ENCODE assay signal across 19 mouse cellular contexts in genomic region chr5:114876331-114876730, GRCm38 (mm10). TPM values are rescaled to one million over a fixed set of nuclear protein-coding genes. Genes with fewer than 3 reads are reported as not detected.
A peak's percentile ranks its signal among the peaks of the same experiment; 100 is the strongest.
DNase-seq lines count a peak whose midpoint lies in the region; ATAC-seq lines count a peak whose summit lies in the region.
"Had no signal": no experiment of that assay in that cellular context is flagged by ENCODE, and none has a peak within 500 bp of the region (broad histone marks: within the 10 kb centered on the region; RNA-seq: fewer than 3 reads in every experiment).

No protein-coding gene starts in this region.

- peak; percentile 53 for DNase-seq in forebrain, embryonic 11.5 days (ENCODE audit: low spot score)
- peak; percentile 98 for DNase-seq in Muller cell, postnatal 12 days (ENCODE audit: inconsistent ontology term)
- DNase-seq in embryonic facial prominence, embryonic 11.5 days (ENCODE audit: low spot score): peak; percentile 4
- DNase-seq in retina, postnatal 1 day: peak; percentile 95
- DNase-seq in cerebellum, adult 8-10 months: no peak
- DNase-seq: cerebellum, adult 2 months; gastrocnemius, postnatal 14 days; kidney, adult 11 months had no signal

- no peak for ATAC-seq in forebrain, embryonic 11.5 days (replicated peaks; ENCODE audit: low FRiP score)
- no peak for ATAC-seq in forebrain, embryonic 16.5 days
- 0 out of 2 replicates have a peak, but pooled peaks have one; percentile 9 for ATAC-seq in embryonic facial prominence, embryonic 11.5 days (replicated peaks; ENCODE audit: insufficient number of reproducible peaks, low FRiP score, low TSS enrichment, low read depth)
- ATAC-seq in neural tube, embryonic 15.5 days (ENCODE audit: low FRiP score): no peak
- ATAC-seq: activated CD4-positive, CD25-positive, alpha-beta regulatory T cell, adult 4 months; forebrain, embryonic 14.5 days; hindbrain, embryonic 16.5 days; Patski had no signal

- H3K4me3 ChIP-seq in forebrain, embryonic 11.5 days (ENCODE audit: low read depth, low read length): no peak overlapping the region
- H3K4me3 ChIP-seq in forebrain, embryonic 16.5 days (replicated peaks; ENCODE audit: low read length): no peak overlapping the region
- no peak overlapping the region for H3K4me3 ChIP-seq in embryonic facial prominence, embryonic 11.5 days (ENCODE audit: low read depth, low read length)
- H3K4me3 ChIP-seq in neural tube, embryonic 15.5 days (replicated peaks): no peak overlapping the region
- H3K4me3 ChIP-seq: heart, embryonic 13.5 days had no signal

- H3K36me3 ChIP-seq in forebrain, embryonic 11.5 days (ENCODE audit: control insufficient read depth, insufficient read depth, low read length): no peaks in the 10 kb centered on the region
- no peaks in the 10 kb centered on the region for H3K36me3 ChIP-seq in forebrain, embryonic 16.5 days (ENCODE audit: control insufficient read depth, insufficient read depth)
- H3K36me3 ChIP-seq in embryonic facial prominence, embryonic 11.5 days (replicated peaks; ENCODE audit: control insufficient read depth, insufficient read depth, low read depth, low read length): no peaks in the 10 kb centered on the region
- H3K36me3 ChIP-seq in neural tube, embryonic 15.5 days: no peaks in the 10 kb centered on the region
- H3K36me3 ChIP-seq: heart, embryonic 13.5 days had no signal

- H3K27me3 ChIP-seq in forebrain, embryonic 11.5 days (ENCODE audit: control insufficient read depth, insufficient read depth, low read length): no peaks in the 10 kb centered on the region
- H3K27me3 ChIP-seq in forebrain, embryonic 16.5 days (replicated peaks; ENCODE audit: control insufficient read depth, insufficient read depth, low read length): no peaks in the 10 kb centered on the region
- H3K27me3 ChIP-seq in embryonic facial prominence, embryonic 11.5 days (ENCODE audit: control insufficient read depth, insufficient read depth, low read length): no peaks in the 10 kb centered on the region
- no peaks in the 10 kb centered on the region for H3K27me3 ChIP-seq in neural tube, embryonic 15.5 days (replicated peaks)

- peak overlapping the region; percentile 12; the same call in 1 of the 2 replicates for H3K9ac ChIP-seq in forebrain, embryonic 11.5 days (ENCODE audit: low read length)
- H3K9ac ChIP-seq in forebrain, embryonic 16.5 days (replicated peaks; ENCODE audit: low read depth, low read length): no peak overlapping the region
- no peak overlapping the region for H3K9ac ChIP-seq in embryonic facial prominence, embryonic 11.5 days (replicated peaks; ENCODE audit: low read length)
- H3K9ac ChIP-seq in neural tube, embryonic 15.5 days (replicated peaks): no peak overlapping the region
- H3K9ac ChIP-seq: heart, embryonic 13.5 days had no signal

- WGBS in forebrain, embryonic 11.5 days: 9% methylated on average over 6 of the region's 6 CpGs
- WGBS in forebrain, embryonic 16.5 days: 11% methylated on average over 6 of the region's 6 CpGs
- WGBS in embryonic facial prominence, embryonic 11.5 days: 25% methylated on average over 6 of the region's 6 CpGs
- 40% methylated on average over 6 of the region's 6 CpGs for WGBS in neural tube, embryonic 15.5 days

- no peak overlapping the region for H3K4me2 ChIP-seq in forebrain, embryonic 11.5 days (ENCODE audit: low read depth, low read length, severe bottlenecking)
- no peak overlapping the region for H3K4me2 ChIP-seq in forebrain, embryonic 16.5 days (ENCODE audit: low read length)
- H3K4me2 ChIP-seq in embryonic facial prominence, embryonic 11.5 days (ENCODE audit: low read depth, low read length): no peak overlapping the region
- no peak overlapping the region for H3K4me2 ChIP-seq in neural tube, embryonic 15.5 days

- no peaks in the 10 kb centered on the region for H3K9me3 ChIP-seq in forebrain, embryonic 11.5 days (ENCODE audit: control insufficient read depth, low read length)
- no peaks in the 10 kb centered on the region for H3K9me3 ChIP-seq in forebrain, embryonic 16.5 days (ENCODE audit: control insufficient read depth, low read length)
- H3K9me3 ChIP-seq in embryonic facial prominence, embryonic 11.5 days (replicated peaks; ENCODE audit: control insufficient read depth, low read length): no peaks in the 10 kb centered on the region
- H3K9me3 ChIP-seq in neural tube, embryonic 15.5 days (replicated peaks): no peaks in the 10 kb centered on the region
- H3K9me3 ChIP-seq: heart, embryonic 13.5 days had no signal

- H3K27ac ChIP-seq in forebrain, embryonic 11.5 days (ENCODE audit: low read depth, low read length): no peak overlapping the region
- H3K27ac ChIP-seq in forebrain, embryonic 16.5 days (ENCODE audit: low read length): no peak overlapping the region
- H3K27ac ChIP-seq in embryonic facial prominence, embryonic 11.5 days (replicated peaks; ENCODE audit: low read depth, low read length): peak overlapping the region; percentile 44; the same call in 1 of the 2 replicates
- no peak overlapping the region for H3K27ac ChIP-seq in neural tube, embryonic 15.5 days (replicated peaks)
- H3K27ac ChIP-seq: heart, embryonic 13.5 days had no signal

- H3K4me1 ChIP-seq in forebrain, embryonic 11.5 days (replicated peaks; ENCODE audit: control insufficient read depth, insufficient read depth, low read length): peaks cover 8% of the 10 kb centered on the region
- H3K4me1 ChIP-seq in forebrain, embryonic 16.5 days (replicated peaks; ENCODE audit: control insufficient read depth, insufficient read depth, low read length): no peaks in the 10 kb centered on the region
- H3K4me1 ChIP-seq in embryonic facial prominence, embryonic 11.5 days (ENCODE audit: control insufficient read depth, insufficient read depth, low read length): peaks cover 5% of the 10 kb centered on the region; the same call in 1 of the 2 replicates
- H3K4me1 ChIP-seq in neural tube, embryonic 15.5 days: no peaks in the 10 kb centered on the region

RNA-seq across cellular contexts. Expression of gene Gm9936, which starts 17.8 kb away (rescaled TPM):
- polyA plus RNA-seq in forebrain, embryonic 11.5 days (2014; fragmentation: Nextera tagmentation; extraction: Ambion mirVana): 0.39 and 0.40 TPM in 2 replicates
- polyA plus RNA-seq in forebrain, embryonic 16.5 days (2015; fragmentation: Nextera tagmentation; extraction: Ambion mirVana): 2.0 and 2.5 TPM in 2 replicates
- 0.14 and 0.29 TPM in 2 replicates for polyA plus RNA-seq in embryonic facial prominence, embryonic 11.5 days (2014; fragmentation: Nextera tagmentation; extraction: Ambion mirVana)
- 2.0 and 2.1 TPM in 2 replicates for polyA plus RNA-seq in neural tube, embryonic 15.5 days (2015; fragmentation: Nextera tagmentation; extraction: Ambion mirVana)
- polyA plus RNA-seq: activated CD4-positive, CD25-positive, alpha-beta regulatory T cell, adult 4 months; C2C12; gonadal fat pad, adult 2 months; heart, embryonic 13.5 days; heart, postnatal 0 days; Patski had no signal

RNA-seq across cellular contexts. Expression of gene Oasl2, which starts 20.4 kb away (rescaled TPM):
- 1.4 and 1.5 TPM in 2 replicates for polyA plus RNA-seq in forebrain, embryonic 11.5 days (2014; fragmentation: Nextera tagmentation; extraction: Ambion mirVana)
- 2.8 and 3.5 TPM in 2 replicates for polyA plus RNA-seq in forebrain, embryonic 16.5 days (2015; fragmentation: Nextera tagmentation; extraction: Ambion mirVana)
- 2.5 and 2.7 TPM in 2 replicates for polyA plus RNA-seq in embryonic facial prominence, embryonic 11.5 days (2014; fragmentation: Nextera tagmentation; extraction: Ambion mirVana)
- polyA plus RNA-seq in neural tube, embryonic 15.5 days (2015; fragmentation: Nextera tagmentation; extraction: Ambion mirVana): 4.2 and 22.0 TPM in 2 replicates

RNA-seq across cellular contexts. Expression of gene 4930519G04Rik, which starts 22.9 kb away (rescaled TPM):
- polyA plus RNA-seq in forebrain, embryonic 11.5 days (2014; fragmentation: Nextera tagmentation; extraction: Ambion mirVana): not detected in 2 replicates
- not detected in 2 replicates for polyA plus RNA-seq in forebrain, embryonic 16.5 days (2015; fragmentation: Nextera tagmentation; extraction: Ambion mirVana)
- not detected in 2 replicates for polyA plus RNA-seq in embryonic facial prominence, embryonic 11.5 days (2014; fragmentation: Nextera tagmentation; extraction: Ambion mirVana)
- polyA plus RNA-seq in neural tube, embryonic 15.5 days (2015; fragmentation: Nextera tagmentation; extraction: Ambion mirVana): not detected in 2 replicates
- polyA plus RNA-seq: activated CD4-positive, CD25-positive, alpha-beta regulatory T cell, adult 4 months; C2C12; cerebellum, adult 2 months; forebrain, embryonic 14.5 days; gonadal fat pad, adult 2 months; heart, embryonic 13.5 days; heart, postnatal 0 days; hindbrain, embryonic 11.5 days; hindbrain, embryonic 16.5 days had no signal

RNA-seq across cellular contexts. Expression of gene Oasl1, which starts 46.7 kb away (rescaled TPM):
- 0.20 TPM in 1 of 2 replicates, not detected in the other for polyA plus RNA-seq in forebrain, embryonic 11.5 days (2014; fragmentation: Nextera tagmentation; extraction: Ambion mirVana)
- 0.39 and 0.41 TPM in 2 replicates for polyA plus RNA-seq in forebrain, embryonic 16.5 days (2015; fragmentation: Nextera tagmentation; extraction: Ambion mirVana)
- polyA plus RNA-seq in embryonic facial prominence, embryonic 11.5 days (2014; fragmentation: Nextera tagmentation; extraction: Ambion mirVana): 0.24 TPM in 2 replicates
- 0.79 and 1.2 TPM in 2 replicates for polyA plus RNA-seq in neural tube, embryonic 15.5 days (2015; fragmentation: Nextera tagmentation; extraction: Ambion mirVana)

RNA-seq across cellular contexts. Expression of gene 1500011B03Rik, which starts 53.1 kb away (rescaled TPM):
- 133 and 149 TPM in 2 replicates for polyA plus RNA-seq in forebrain, embryonic 11.5 days (2014; fragmentation: Nextera tagmentation; extraction: Ambion mirVana)
- 220 and 250 TPM in 2 replicates for polyA plus RNA-seq in forebrain, embryonic 16.5 days (2015; fragmentation: Nextera tagmentation; extraction: Ambion mirVana)
- 115 and 121 TPM in 2 replicates for polyA plus RNA-seq in embryonic facial prominence, embryonic 11.5 days (2014; fragmentation: Nextera tagmentation; extraction: Ambion mirVana)
- 254 and 302 TPM in 2 replicates for polyA plus RNA-seq in neural tube, embryonic 15.5 days (2015; fragmentation: Nextera tagmentation; extraction: Ambion mirVana)
